Mouse (Mus musculus): Measurements from ENCODE around the gene Tph1.

DNA sequence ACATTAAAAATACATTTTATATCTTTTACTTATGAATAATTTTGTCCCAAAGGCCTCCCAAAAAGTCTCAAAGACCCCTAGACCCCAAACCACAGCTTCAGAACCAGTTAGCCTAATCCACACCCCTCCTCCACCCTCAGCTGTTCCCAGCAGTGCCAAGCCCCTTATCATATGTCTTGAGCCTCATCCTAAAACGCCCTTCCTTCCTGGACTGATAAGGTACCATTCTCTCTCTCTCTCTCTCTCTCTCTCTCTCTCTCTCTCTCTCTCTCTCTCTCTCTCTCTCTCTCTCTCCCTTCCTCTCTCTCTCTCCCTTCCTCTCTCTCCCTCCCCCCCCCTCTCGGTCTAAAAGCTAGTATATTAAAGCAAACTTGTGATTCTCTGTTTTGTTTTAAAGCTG lies 20.1 kb downstream of the Tph1 start:
- TF ChIP-seq POLR2A (IDR thresholded peaks at IDR 0.05; ENCODE audit: low read depth, low read length): no peak
- TF ChIP-seq CTCF (conservative IDR thresholded peaks at IDR 0.05; ENCODE audit: insufficient read depth, insufficient read length, low read depth, low read length): no peak

Data from kidney, adult 2 months (tissue).